Mouse (Mus musculus) intestine, postnatal 0 days (tissue): ENCODE results near the gene Pgf. TPM values are rescaled to one million over a fixed set of nuclear protein-coding genes. Genes with fewer than 3 reads are reported as not detected.
A peak's percentile ranks its signal among the peaks of the same experiment; 100 is the strongest.

ENCODE experiments used
- ATAC-seq: fragments of 200-750 bp; cut with Nextera tagmentation; 2 replicates; pipeline ENCODE4 v1.8.0; 2017; ENCODE audit warnings: mild to moderate bottlenecking, moderate TSS enrichment, moderate library complexity
- H3K27ac ChIP-seq: fragments of 300-500 bp; sonication (generic); 2 replicates; pipeline ENCODE4 v1.5.1; 2014; ENCODE audit warnings: mild to moderate bottlenecking, low read depth, low read length, moderate library complexity
- H3K27me3 ChIP-seq: fragments of 300-500 bp; sonication (generic); replicated peaks from 2 replicates; pipeline ENCODE4 v1.6.1; 2014; ENCODE audit warnings: low read length, mixed read lengths; ENCODE audit not compliant: control insufficient read depth, insufficient read depth
- H3K36me3 ChIP-seq: fragments of 300-500 bp; sonication (generic); 2 replicates; pipeline ENCODE4 v1.6.1; 2014; ENCODE audit warnings: mild to moderate bottlenecking, moderate library complexity; ENCODE audit not compliant: control insufficient read depth, insufficient read depth
- H3K4me1 ChIP-seq: fragments of 300-500 bp; sonication (generic); replicated peaks from 2 replicates; pipeline ENCODE4 v1.6.1; 2014; ENCODE audit warnings: antibody characterized with exemption, low read length, mixed read lengths; ENCODE audit not compliant: control insufficient read depth, insufficient read depth
- H3K4me2 ChIP-seq: fragments of 300-500 bp; sonication (generic); replicated peaks from 2 replicates; pipeline ENCODE4 v1.6.1; 2014; ENCODE audit warnings: low read depth, mild to moderate bottlenecking, moderate library complexity
- H3K4me3 ChIP-seq: fragments of 300-500 bp; sonication (generic); 2 replicates; pipeline ENCODE4 v1.5.1; 2014; ENCODE audit warnings: low read depth, low read length
- H3K9ac ChIP-seq: fragments of 300-500 bp; sonication (generic); 2 replicates; pipeline ENCODE4 v1.6.1; 2014; ENCODE audit warnings: mild to moderate bottlenecking, low read depth, low read length
- H3K9me3 ChIP-seq: fragments of 300-500 bp; sonication (generic); 2 replicates; pipeline ENCODE4 v1.6.1; 2016; ENCODE audit warnings: mixed run types; ENCODE audit not compliant: control insufficient read depth
- CTCF ChIP-seq: sonication (generic); IDR thresholded peaks from 2 replicates; pipeline ENCODE4 v1.5.1; 2016; ENCODE audit warnings: low read depth, mild to moderate bottlenecking, control low read depth, antibody characterized with exemption, moderate library complexity
- WGBS: fragments of 180-500 bp; shearing (Covaris S2); extraction: QIAGEN DNeasy Blood & Tissue Kit; methylation state at CpG from one replicate; pipeline ENCODE4 v1.1.7; 2014; 5-methylcytosine and 5-hydroxymethylcytosine counted together
- polyA plus RNA-seq: library from polyadenylated mRNA; unstranded; fragments of >200 nt; fragmentation: Nextera tagmentation; extraction: Ambion mirVana; gene quantifications from 2 replicates; pipeline ENCODE4 v1.2.1, GENCODE M21; 2015

Pgf gene
- polyA plus RNA-seq, 1 experiment from 2014 or later = 3.9 TPM

- Histone ChIP-seq H3K4me2 (no peak overlapping the region), H3K4me1 (no peaks in the 10 kb centered on the region), H3K27ac (no peak overlapping the region), H3K4me3 (no peak overlapping the region), H3K36me3 (peaks cover 4% of the 10 kb centered on the region; the same call in 1 of the 2 replicates), H3K9me3 (no peaks in the 10 kb centered on the region), H3K9ac (no peak overlapping the region), H3K27me3 (no peaks in the 10 kb centered on the region)
- 87% methylated on average over 11 of the region's 11 CpGs for WGBS
- ATAC-seq = no peak
- no peak for TF ChIP-seq CTCF
Measured at GRCm38 (mm10) chr12:85170284-85170947, 7.2 kb downstream of the Pgf start.

GRCm38 (mm10) chr12:85169877-85170276 is 7.7 kb downstream of the Pgf start:
- 74% methylated on average over 3 of the region's 3 CpGs for WGBS
- ATAC-seq = no peak
- Histone ChIP-seq H3K4me1 (no peaks in the 10 kb centered on the region), H3K4me3 (no peak overlapping the region), H3K36me3 (peaks cover 4% of the 10 kb centered on the region; the same call in 1 of the 2 replicates), H3K27ac (no peak overlapping the region), H3K27me3 (no peaks in the 10 kb centered on the region), H3K9ac (no peak overlapping the region), H3K9me3 (no peaks in the 10 kb centered on the region), H3K4me2 (peak overlapping the region; percentile 49)
- no peak for TF ChIP-seq CTCF

- no peaks in the 10 kb centered on the region for H3K9me3 ChIP-seq
- WGBS = 28% methylated on average over 27 of the region's 27 CpGs
- H3K27ac ChIP-seq = no peak overlapping the region
- no peaks in the 10 kb centered on the region for H3K27me3 ChIP-seq
- peak; percentile 60 for ATAC-seq
- H3K36me3 ChIP-seq = peaks cover 4% of the 10 kb centered on the region; the same call in 1 of the 2 replicates
- peak overlapping the region; percentile 22; the same call in 1 of the 2 replicates for H3K4me3 ChIP-seq
- peak overlapping the region; percentile 49 for H3K4me2 ChIP-seq
- H3K4me1 ChIP-seq = no peaks in the 10 kb centered on the region
- peak; percentile 97 for TF ChIP-seq CTCF
- H3K9ac ChIP-seq = no peak overlapping the region
Measured at GRCm38 (mm10) chr12:85169117-85169858, 8.3 kb downstream of the Pgf start.

GRCm38 (mm10) chr12:85166631-85167030 is 11.0 kb downstream of the Pgf start:
- 70% methylated on average over 9 of the region's 9 CpGs for WGBS
- Histone ChIP-seq H3K4me1 (no peaks in the 10 kb centered on the region), H3K36me3 (peaks cover 4% of the 10 kb centered on the region; the same call in 1 of the 2 replicates), H3K4me3 (no peak overlapping the region), H3K27ac (no peak overlapping the region), H3K9ac (no peak overlapping the region), H3K4me2 (no peak overlapping the region), H3K9me3 (no peaks in the 10 kb centered on the region), H3K27me3 (no peaks in the 10 kb centered on the region)
- ATAC-seq = 0 out of 2 replicates have a peak, but pooled peaks have one; percentile 25
- no peak for TF ChIP-seq CTCF

- no peak overlapping the region for H3K4me3 ChIP-seq
- no peaks in the 10 kb centered on the region for H3K27me3 ChIP-seq
- no peak for ATAC-seq
- no peak overlapping the region for H3K27ac ChIP-seq
- no peak for TF ChIP-seq CTCF
- WGBS = 82% methylated on average over 5 of the region's 5 CpGs
- no peaks in the 10 kb centered on the region for H3K9me3 ChIP-seq
- H3K4me2 ChIP-seq = no peak overlapping the region
- H3K4me1 ChIP-seq = no peaks in the 10 kb centered on the region
- no peak overlapping the region for H3K9ac ChIP-seq
- H3K36me3 ChIP-seq = peaks cover 4% of the 10 kb centered on the region; the same call in 1 of the 2 replicates
Measured at GRCm38 (mm10) chr12:85164996-85165395, 12.6 kb downstream of the Pgf start.

GRCm38 (mm10) chr12:85159592-85159991 is 18.0 kb downstream of the Pgf start:
- 59% methylated on average over 5 of the region's 5 CpGs for WGBS

More at GRCm38 (mm10) chr12:85159592-85159991, 18.0 kb downstream of the Pgf start:
- Histone ChIP-seq H3K27ac (no peak overlapping the region), H3K36me3 (no peaks in the 10 kb centered on the region), H3K27me3 (no peaks in the 10 kb centered on the region), H3K4me1 (no peaks in the 10 kb centered on the region), H3K9me3 (no peaks in the 10 kb centered on the region), H3K4me2 (no peak overlapping the region), H3K9ac (no peak overlapping the region), H3K4me3 (no peak overlapping the region)
- no peak for ATAC-seq
- TF ChIP-seq CTCF = no peak
